Mouse (Mus musculus) stomach, postnatal 0 days (tissue): ENCODE measurements around the gene Rabgap1l.

Experiments
- CTCF ChIP-seq: IDR thresholded peaks from 2 replicates; pipeline ENCODE4 v1.5.1; 2016; ENCODE audit warnings: antibody characterized with exemption, low read depth, mild to moderate bottlenecking, moderate library complexity
- EP300 ChIP-seq: optimal IDR thresholded peaks from 2 replicates; pipeline ENCODE3; 2016; ENCODE audit warnings: antibody characterized with exemption

DNA sequence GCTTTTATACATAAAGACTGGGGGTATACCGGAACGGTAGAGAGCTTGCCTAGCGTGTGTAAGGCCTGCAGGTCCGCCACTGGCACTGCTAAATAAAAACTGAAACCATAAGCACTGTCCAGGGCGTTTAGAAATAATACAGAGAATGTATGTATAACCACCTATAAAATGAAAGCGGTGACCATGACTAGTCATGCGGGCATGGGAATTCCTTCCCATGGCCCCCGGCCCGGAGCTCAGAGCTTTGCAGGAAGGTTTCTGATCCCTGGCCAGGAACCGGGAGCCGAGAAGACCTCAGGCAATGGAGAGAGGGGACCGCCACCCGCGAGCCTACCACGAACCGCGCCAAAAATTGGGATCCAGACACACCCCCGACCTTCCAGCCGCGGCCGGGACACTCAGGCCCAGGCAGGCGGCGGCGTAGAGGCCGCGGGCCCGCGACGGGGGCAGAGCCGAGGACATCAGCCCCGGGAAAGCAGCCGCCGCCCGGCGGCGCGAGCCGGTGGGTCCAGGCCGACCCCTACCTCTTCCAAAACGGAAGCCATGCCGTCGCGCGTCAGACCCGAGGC lies 580.8 kb downstream of the Rabgap1l start:
- no peak for TF ChIP-seq CTCF
- no peak for TF ChIP-seq EP300
